Comparison of ENCODE assay signal across 8 mouse cellular contexts in genomic region chr13:78200407-78200806, GRCm38 (mm10). TPM values are rescaled to one million over a fixed set of nuclear protein-coding genes. Genes with fewer than 3 reads are reported as not detected.
DNase-seq lines count a peak whose midpoint lies in the region; ATAC-seq lines count a peak whose summit lies in the region.

No protein-coding gene starts in this region.

- H3K4me1 ChIP-seq in lung, embryonic 15.5 days, result peaks cover 9% of the 10 kb centered on the region
- peaks cover 15% of the 10 kb centered on the region for H3K4me1 ChIP-seq in forebrain, embryonic 15.5 days
- H3K4me1 ChIP-seq in midbrain, embryonic 16.5 days (ENCODE audit: control insufficient read depth, insufficient read depth, low read length), result peaks cover 15% of the 10 kb centered on the region

- no peaks in the 10 kb centered on the region for H3K9me3 ChIP-seq in lung, embryonic 15.5 days
- no peaks in the 10 kb centered on the region for H3K9me3 ChIP-seq in forebrain, embryonic 15.5 days
- H3K9me3 ChIP-seq in midbrain, embryonic 16.5 days (replicated peaks; ENCODE audit: control insufficient read depth, low read length, poor library complexity, severe bottlenecking), result no peaks in the 10 kb centered on the region

- peak; percentile 32; the same call in 1 of the 2 replicates for ATAC-seq in lung, embryonic 15.5 days (ENCODE audit: borderline replicate concordance, extremely low read depth, low FRiP score, low TSS enrichment)
- ATAC-seq in forebrain, embryonic 15.5 days (replicated peaks), result peak; percentile 38
- ATAC-seq in midbrain, embryonic 16.5 days, result peak; percentile 41

- peaks cover 32% of the 10 kb centered on the region for H3K27me3 ChIP-seq in lung, embryonic 15.5 days
- no peaks in the 10 kb centered on the region for H3K27me3 ChIP-seq in forebrain, embryonic 15.5 days
- H3K27me3 ChIP-seq in midbrain, embryonic 16.5 days (ENCODE audit: control insufficient read depth, insufficient read depth, low read depth, low read length), result no peaks in the 10 kb centered on the region

- H3K4me3 ChIP-seq in lung, embryonic 15.5 days, result peak overlapping the region; percentile 70
- peak overlapping the region; percentile 89 for H3K4me3 ChIP-seq in forebrain, embryonic 15.5 days
- peak overlapping the region; percentile 90 for H3K4me3 ChIP-seq in midbrain, embryonic 16.5 days (ENCODE audit: low read depth, low read length)

- intact Hi-C loops in left cerebral cortex, postnatal 25 days (cut with DNase I), result loop anchor here (5.0 to 10.0 kb wide), 10 partner anchors 227 to 1644 kb away; no protein-coding TSS in a partner anchor

- peak overlapping the region; percentile 66 for H3K27ac ChIP-seq in lung, embryonic 15.5 days
- peak overlapping the region; percentile 100 for H3K27ac ChIP-seq in forebrain, embryonic 15.5 days (replicated peaks)
- H3K27ac ChIP-seq in midbrain, embryonic 16.5 days (ENCODE audit: low read length), result peak overlapping the region; percentile 100

- H3K9ac ChIP-seq in lung, embryonic 15.5 days, result peak overlapping the region; percentile 24; the same call in 1 of the 2 replicates
- H3K9ac ChIP-seq in forebrain, embryonic 15.5 days (replicated peaks), result peak overlapping the region; percentile 99; the same call in 1 of the 2 replicates
- H3K9ac ChIP-seq in midbrain, embryonic 16.5 days (ENCODE audit: low read depth, low read length), result peak overlapping the region; percentile 41

- DNase-seq in lung, adult 18-20 months, result no peak
- peak; percentile 67 for DNase-seq in cerebellum, adult 11 months
- peak; percentile 59 to 85 for DNase-seq in left cerebral cortex, postnatal 25 days (ENCODE audit: low spot score in 2 of 2)
- no peak for DNase-seq in natural killer cell, adult 2 months (ENCODE audit: low spot score in 2 of 2)
- DNase-seq in spleen, postnatal 36 days (ENCODE audit: low spot score in 2 of 2), result no peak

- 0% methylated on average over 8 of the region's 9 CpGs for WGBS in lung, embryonic 15.5 days
- under 1% methylated on average over 8 of the region's 9 CpGs for WGBS in forebrain, embryonic 15.5 days
- 0% methylated on average over 9 of the region's 9 CpGs for whole genome bisulfite sequencing in midbrain, embryonic 16.5 days

- peak overlapping the region; percentile 88 for H3K4me2 ChIP-seq in lung, embryonic 15.5 days
- peak overlapping the region; percentile 71 for H3K4me2 ChIP-seq in forebrain, embryonic 15.5 days (replicated peaks)
- peak overlapping the region; percentile 86 for H3K4me2 ChIP-seq in midbrain, embryonic 16.5 days (ENCODE audit: low read length)

- no peaks in the 10 kb centered on the region for H3K36me3 ChIP-seq in lung, embryonic 15.5 days
- no peaks in the 10 kb centered on the region for H3K36me3 ChIP-seq in forebrain, embryonic 15.5 days
- H3K36me3 ChIP-seq in midbrain, embryonic 16.5 days (ENCODE audit: control insufficient read depth, insufficient read depth, low read length), result no peaks in the 10 kb centered on the region

RNA-seq across cellular contexts. Expression of gene Nr2f1, which starts 0.8 kb away (rescaled TPM):
- 4.9 and 5.7 TPM in 2 replicates for polyA plus RNA-seq in lung, embryonic 15.5 days (2015; fragmentation: Nextera tagmentation; extraction: Ambion mirVana)
- 77.7 and 88.5 TPM in 2 replicates for polyA plus RNA-seq in forebrain, embryonic 15.5 days (2015; fragmentation: Nextera tagmentation; extraction: Ambion mirVana)
- total RNA-seq in left cerebral cortex, postnatal 25 days (2021), result 100 to 1,000 TPM; 114 to 122 TPM
- polyA plus RNA-seq in midbrain, embryonic 16.5 days (2015; fragmentation: Nextera tagmentation; extraction: Ambion mirVana), result 46.0 and 64.0 TPM in 2 replicates

Comparison
In these comparisons a context has a peak if more than half of its experiments do, and no peak if none do; other contexts are left out.
1. H3K9ac ChIP-seq: peak in every context shown above with its lines; median percentile 99 in forebrain, embryonic 15.5 days; 41 in midbrain, embryonic 16.5 days; 24 in lung, embryonic 15.5 days.
2. DNase-seq: peak in cerebellum, adult 11 months (single experiment) and left cerebral cortex, postnatal 25 days (2 of 2); none in lung, adult 18-20 months (0 of 2), natural killer cell, adult 2 months (0 of 2) and spleen, postnatal 36 days (0 of 2).
3. Peak in every context shown above with its lines, with median percentiles within 50 percentile points of each other: ATAC-seq, H3K27ac ChIP-seq, H3K4me2 ChIP-seq and H3K4me3 ChIP-seq.